Mouse (Mus musculus): ENCODE data around the gene Pank1. TPM values are rescaled to one million over a fixed set of nuclear protein-coding genes. Genes with fewer than 3 reads are reported as not detected.

Gene Pank1
- polyA plus RNA-seq, 1 experiment from 2014 or later: 5.7 TPM

DNA sequence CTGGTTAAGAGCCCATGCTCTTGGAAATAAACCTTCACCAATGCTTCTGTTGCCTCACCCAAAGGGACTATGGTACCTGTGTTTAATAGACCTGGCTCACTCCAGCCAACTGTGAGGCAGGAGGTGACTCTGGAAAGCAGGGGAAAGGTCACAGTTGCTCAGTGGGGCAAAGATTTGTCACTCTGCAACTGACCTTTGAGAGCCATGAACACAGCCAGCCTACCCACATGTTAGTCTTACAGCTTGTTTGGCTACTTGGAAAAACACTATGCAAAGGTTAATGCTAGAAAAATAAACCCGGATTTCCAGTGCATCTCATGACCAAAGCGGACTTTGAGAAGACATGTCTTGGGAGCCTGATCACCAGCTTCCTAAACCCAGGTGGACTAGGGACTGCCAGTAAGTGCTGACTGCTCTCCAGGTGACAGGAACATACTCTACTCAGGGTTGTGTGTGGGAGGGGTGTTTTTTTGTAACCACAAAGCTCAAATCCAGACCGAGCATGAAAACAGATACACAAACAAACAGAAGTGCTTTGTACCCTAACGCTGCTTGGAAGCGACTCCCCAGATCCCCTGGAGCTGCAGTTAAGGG lies 59.6 kb downstream of the Pank1 start:
- no peaks in the 10 kb centered on the region for H3K4me1 ChIP-seq (ENCODE audit: control insufficient read depth, insufficient read depth, low read length)
- no peaks in the 10 kb centered on the region for H3K27me3 ChIP-seq (ENCODE audit: control insufficient read depth, insufficient read depth, low read length)
- no peak overlapping the region for H3K27ac ChIP-seq (ENCODE audit: low read length)
- no peak for ATAC-seq (ENCODE audit: insufficient read depth, low FRiP score)
- H3K4me2 ChIP-seq (ENCODE audit: low read depth, low read length): no peak overlapping the region
- WGBS: 85% methylated on average over 5 of the region's 5 CpGs
- H3K36me3 ChIP-seq (ENCODE audit: control insufficient read depth, insufficient read depth, low read length): no peaks in the 10 kb centered on the region
- H3K9ac ChIP-seq (ENCODE audit: low read length): no peak overlapping the region
- H3K4me3 ChIP-seq (replicated peaks; ENCODE audit: low read length): no peak overlapping the region
- H3K9me3 ChIP-seq (replicated peaks; ENCODE audit: control insufficient read depth, low read length): no peaks in the 10 kb centered on the region

- ATAC-seq (ENCODE audit: insufficient read depth, low FRiP score): no peak
- Histone ChIP-seq H3K9ac (ENCODE audit: low read length) (no peak overlapping the region), H3K27me3 (ENCODE audit: control insufficient read depth, insufficient read depth, low read length) (no peaks in the 10 kb centered on the region), H3K9me3 (replicated peaks; ENCODE audit: control insufficient read depth, low read length) (no peaks in the 10 kb centered on the region), H3K36me3 (ENCODE audit: control insufficient read depth, insufficient read depth, low read length) (no peaks in the 10 kb centered on the region), H3K4me1 (ENCODE audit: control insufficient read depth, insufficient read depth, low read length) (no peaks in the 10 kb centered on the region), H3K27ac (ENCODE audit: low read length) (no peak overlapping the region), H3K4me3 (replicated peaks; ENCODE audit: low read length) (no peak overlapping the region), H3K4me2 (ENCODE audit: low read depth, low read length) (no peak overlapping the region)
- 88% methylated on average over 4 of the region's 4 CpGs for WGBS
Measured at GRCm38 (mm10) chr19:34815371-34815770, 63.9 kb downstream of the Pank1 start.

DNA sequence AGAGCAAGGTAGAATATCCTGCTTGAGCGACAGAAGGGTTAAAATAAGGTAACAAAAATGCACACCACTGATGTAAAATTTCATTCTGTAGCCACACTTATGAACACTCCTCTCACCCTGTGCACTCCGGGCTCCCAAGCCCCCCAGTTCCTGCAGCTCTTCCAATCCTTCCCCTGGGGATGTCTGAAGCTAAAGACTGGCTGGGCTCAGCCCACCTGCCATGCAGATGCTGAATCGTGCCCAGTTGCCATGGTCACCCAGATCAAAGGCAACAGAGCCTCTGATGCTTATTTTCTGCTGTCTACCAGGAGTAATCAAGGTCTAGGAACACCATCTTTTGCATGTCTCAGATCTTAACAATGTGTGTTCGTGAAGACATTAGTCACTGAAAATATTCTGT lies 64.6 kb downstream of the Pank1 start:
- Histone ChIP-seq H3K27ac (ENCODE audit: low read length) (no peak overlapping the region), H3K36me3 (ENCODE audit: control insufficient read depth, insufficient read depth, low read length) (no peaks in the 10 kb centered on the region), H3K27me3 (ENCODE audit: control insufficient read depth, insufficient read depth, low read length) (no peaks in the 10 kb centered on the region), H3K9ac (ENCODE audit: low read length) (no peak overlapping the region), H3K4me2 (ENCODE audit: low read depth, low read length) (no peak overlapping the region), H3K4me1 (ENCODE audit: control insufficient read depth, insufficient read depth, low read length) (no peaks in the 10 kb centered on the region), H3K4me3 (replicated peaks; ENCODE audit: low read length) (no peak overlapping the region), H3K9me3 (replicated peaks; ENCODE audit: control insufficient read depth, low read length) (no peaks in the 10 kb centered on the region)
- 64% methylated on average over 4 of the region's 4 CpGs for WGBS
- ATAC-seq (ENCODE audit: insufficient read depth, low FRiP score): no peak

DNA sequence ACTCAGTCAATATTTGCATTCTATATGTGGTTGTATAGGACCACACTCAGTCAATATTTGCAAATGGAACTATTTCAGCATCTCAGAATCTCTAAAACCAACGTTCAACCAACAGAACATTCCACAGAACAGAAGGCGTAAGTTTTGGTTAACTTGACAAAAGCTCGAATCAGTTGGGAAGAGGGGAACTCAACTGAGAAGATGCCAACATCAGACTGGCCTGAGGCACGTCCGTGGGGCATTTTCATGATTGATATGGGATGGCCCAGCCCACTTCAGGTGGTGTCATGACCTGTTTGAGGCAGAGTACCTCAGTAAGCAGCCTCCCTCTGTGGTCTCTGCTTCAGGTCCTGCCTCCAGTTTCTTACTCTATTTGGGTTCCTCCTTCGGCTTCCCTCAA lies 65.3 kb downstream of the Pank1 start:
- Histone ChIP-seq H3K36me3 (ENCODE audit: control insufficient read depth, insufficient read depth, low read length) (no peaks in the 10 kb centered on the region), H3K4me3 (replicated peaks; ENCODE audit: low read length) (no peak overlapping the region), H3K4me2 (ENCODE audit: low read depth, low read length) (no peak overlapping the region), H3K27me3 (ENCODE audit: control insufficient read depth, insufficient read depth, low read length) (no peaks in the 10 kb centered on the region), H3K9me3 (replicated peaks; ENCODE audit: control insufficient read depth, low read length) (no peaks in the 10 kb centered on the region), H3K4me1 (ENCODE audit: control insufficient read depth, insufficient read depth, low read length) (no peaks in the 10 kb centered on the region), H3K9ac (ENCODE audit: low read length) (no peak overlapping the region), H3K27ac (ENCODE audit: low read length) (no peak overlapping the region)
- no peak for ATAC-seq (ENCODE audit: insufficient read depth, low FRiP score)
- 63% methylated on average over 6 of the region's 6 CpGs for WGBS

GRCm38 (mm10) chr19:34813533-34813932 lies 65.7 kb downstream of the Pank1 start:
- 93% methylated on average over 2 of the region's 2 CpGs for WGBS
- Histone ChIP-seq H3K27ac (ENCODE audit: low read length) (no peak overlapping the region), H3K36me3 (ENCODE audit: control insufficient read depth, insufficient read depth, low read length) (no peaks in the 10 kb centered on the region), H3K9ac (ENCODE audit: low read length) (no peak overlapping the region), H3K4me2 (ENCODE audit: low read depth, low read length) (no peak overlapping the region), H3K4me1 (ENCODE audit: control insufficient read depth, insufficient read depth, low read length) (no peaks in the 10 kb centered on the region), H3K9me3 (replicated peaks; ENCODE audit: control insufficient read depth, low read length) (no peaks in the 10 kb centered on the region), H3K27me3 (ENCODE audit: control insufficient read depth, insufficient read depth, low read length) (no peaks in the 10 kb centered on the region), H3K4me3 (replicated peaks; ENCODE audit: low read length) (no peak overlapping the region)
- no peak for ATAC-seq (ENCODE audit: insufficient read depth, low FRiP score)

DNA sequence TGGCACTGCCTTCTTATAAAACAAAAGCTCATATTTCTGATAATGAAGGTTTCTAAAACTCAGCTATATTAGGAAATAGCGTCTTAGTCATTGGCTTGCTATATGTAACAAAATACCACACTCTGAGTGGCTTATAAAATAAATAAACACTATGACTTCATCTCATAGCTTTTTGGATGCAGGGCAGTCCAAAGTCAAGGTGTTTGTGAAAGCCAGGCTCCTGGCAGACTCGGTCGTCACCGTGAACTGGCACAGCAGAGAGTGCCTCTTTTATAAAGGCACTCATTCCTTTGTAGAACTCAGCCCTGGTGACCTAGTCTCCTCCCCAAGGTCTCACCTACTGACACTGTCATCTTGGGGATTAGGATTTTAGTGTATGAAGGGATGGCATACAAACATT lies 66.5 kb downstream of the Pank1 start:
- ATAC-seq (ENCODE audit: insufficient read depth, low FRiP score): no peak
- Histone ChIP-seq H3K4me3 (replicated peaks; ENCODE audit: low read length) (no peak overlapping the region), H3K9ac (ENCODE audit: low read length) (no peak overlapping the region), H3K4me1 (ENCODE audit: control insufficient read depth, insufficient read depth, low read length) (no peaks in the 10 kb centered on the region), H3K36me3 (ENCODE audit: control insufficient read depth, insufficient read depth, low read length) (no peaks in the 10 kb centered on the region), H3K27me3 (ENCODE audit: control insufficient read depth, insufficient read depth, low read length) (no peaks in the 10 kb centered on the region), H3K9me3 (replicated peaks; ENCODE audit: control insufficient read depth, low read length) (no peaks in the 10 kb centered on the region), H3K4me2 (ENCODE audit: low read depth, low read length) (no peak overlapping the region), H3K27ac (ENCODE audit: low read length) (no peak overlapping the region)
- 76% methylated on average over 4 of the region's 4 CpGs for WGBS

DNA sequence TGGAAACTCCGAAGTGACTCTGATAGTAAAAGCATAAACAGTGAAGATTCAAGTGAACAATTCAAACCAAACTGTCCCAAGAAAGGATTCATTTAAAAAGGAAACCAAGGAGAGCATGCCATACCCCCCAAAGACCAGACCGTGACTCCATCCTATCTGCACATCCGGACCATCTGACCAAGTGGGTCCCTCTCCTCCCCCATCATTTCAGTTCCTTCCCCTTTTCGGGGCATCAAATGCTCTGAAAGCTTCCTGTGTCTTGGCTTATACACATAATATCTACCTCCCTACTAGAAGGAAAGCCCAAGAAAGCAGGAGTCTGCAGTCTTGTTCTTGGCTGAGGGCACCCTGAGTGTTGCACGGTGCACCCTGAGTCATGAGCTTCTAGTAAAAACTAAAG lies 72.1 kb downstream of the Pank1 start:
- H3K36me3 ChIP-seq (ENCODE audit: control insufficient read depth, insufficient read depth, low read length): no peaks in the 10 kb centered on the region
- no peaks in the 10 kb centered on the region for H3K4me1 ChIP-seq (ENCODE audit: control insufficient read depth, insufficient read depth, low read length)
- WGBS: 79% methylated on average over 5 of the region's 5 CpGs
- no peak overlapping the region for H3K27ac ChIP-seq (ENCODE audit: low read length)
- H3K4me3 ChIP-seq (replicated peaks; ENCODE audit: low read length): no peak overlapping the region
- no peaks in the 10 kb centered on the region for H3K9me3 ChIP-seq (replicated peaks; ENCODE audit: control insufficient read depth, low read length)
- no peak overlapping the region for H3K4me2 ChIP-seq (ENCODE audit: low read depth, low read length)
- no peak overlapping the region for H3K9ac ChIP-seq (ENCODE audit: low read length)
- ATAC-seq (ENCODE audit: insufficient read depth, low FRiP score): no peak
- no peaks in the 10 kb centered on the region for H3K27me3 ChIP-seq (ENCODE audit: control insufficient read depth, insufficient read depth, low read length)

DNA sequence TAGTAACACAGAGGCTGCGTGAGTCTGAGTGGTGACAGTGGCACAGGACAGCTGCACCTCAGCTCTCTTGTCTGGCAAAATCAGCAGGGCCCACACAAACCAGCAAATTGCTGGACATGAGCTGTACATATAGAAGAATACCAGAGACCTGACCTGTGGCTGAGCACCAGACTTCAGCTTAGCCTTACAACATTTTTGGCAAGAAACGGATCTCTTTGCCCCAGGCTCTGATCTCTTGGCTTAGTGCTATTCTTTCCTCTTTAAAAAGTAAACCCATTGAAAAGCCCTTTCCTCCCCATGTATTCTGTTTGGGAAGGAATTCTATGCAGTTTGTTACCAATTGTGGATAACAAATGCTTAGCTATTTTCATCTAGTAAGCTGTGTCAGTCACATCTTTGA lies 74.2 kb downstream of the Pank1 start:
- Histone ChIP-seq H3K4me2 (ENCODE audit: low read depth, low read length) (no peak overlapping the region), H3K4me3 (replicated peaks; ENCODE audit: low read length) (no peak overlapping the region), H3K9ac (ENCODE audit: low read length) (no peak overlapping the region), H3K4me1 (ENCODE audit: control insufficient read depth, insufficient read depth, low read length) (no peaks in the 10 kb centered on the region), H3K9me3 (replicated peaks; ENCODE audit: control insufficient read depth, low read length) (no peaks in the 10 kb centered on the region), H3K36me3 (ENCODE audit: control insufficient read depth, insufficient read depth, low read length) (no peaks in the 10 kb centered on the region), H3K27me3 (ENCODE audit: control insufficient read depth, insufficient read depth, low read length) (no peaks in the 10 kb centered on the region), H3K27ac (ENCODE audit: low read length) (no peak overlapping the region)
- WGBS: 55% methylated on average over 2 of the region's 2 CpGs
- no peak for ATAC-seq (ENCODE audit: insufficient read depth, low FRiP score)

DNA sequence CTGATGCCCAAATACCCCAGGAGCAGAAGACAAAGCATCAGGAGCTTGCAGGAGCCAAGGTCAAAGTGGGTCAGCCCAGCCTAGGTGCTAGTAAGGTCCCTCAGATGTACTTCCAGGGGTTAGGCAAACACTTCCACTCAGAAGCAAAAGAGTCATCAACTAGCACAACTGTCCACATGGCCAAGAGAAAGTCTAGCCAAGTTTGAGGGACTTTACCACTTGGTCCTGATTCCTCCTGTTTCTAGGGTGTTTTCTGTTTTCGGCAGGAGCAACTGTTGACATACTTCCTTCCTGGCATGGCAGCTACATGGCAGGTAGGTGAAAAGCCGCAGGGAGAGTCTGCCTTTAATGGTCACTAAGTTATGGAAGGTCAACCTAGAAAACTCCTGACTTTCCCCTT lies 74.7 kb downstream of the Pank1 start:
- Histone ChIP-seq H3K27me3 (ENCODE audit: control insufficient read depth, insufficient read depth, low read length) (no peaks in the 10 kb centered on the region), H3K9me3 (replicated peaks; ENCODE audit: control insufficient read depth, low read length) (no peaks in the 10 kb centered on the region), H3K36me3 (ENCODE audit: control insufficient read depth, insufficient read depth, low read length) (no peaks in the 10 kb centered on the region), H3K4me1 (ENCODE audit: control insufficient read depth, insufficient read depth, low read length) (no peaks in the 10 kb centered on the region), H3K4me2 (ENCODE audit: low read depth, low read length) (no peak overlapping the region), H3K9ac (ENCODE audit: low read length) (no peak overlapping the region), H3K27ac (ENCODE audit: low read length) (no peak overlapping the region), H3K4me3 (replicated peaks; ENCODE audit: low read length) (no peak overlapping the region)
- ATAC-seq (ENCODE audit: insufficient read depth, low FRiP score): no peak
- WGBS: 84% methylated on average over 2 of the region's 2 CpGs

DNA sequence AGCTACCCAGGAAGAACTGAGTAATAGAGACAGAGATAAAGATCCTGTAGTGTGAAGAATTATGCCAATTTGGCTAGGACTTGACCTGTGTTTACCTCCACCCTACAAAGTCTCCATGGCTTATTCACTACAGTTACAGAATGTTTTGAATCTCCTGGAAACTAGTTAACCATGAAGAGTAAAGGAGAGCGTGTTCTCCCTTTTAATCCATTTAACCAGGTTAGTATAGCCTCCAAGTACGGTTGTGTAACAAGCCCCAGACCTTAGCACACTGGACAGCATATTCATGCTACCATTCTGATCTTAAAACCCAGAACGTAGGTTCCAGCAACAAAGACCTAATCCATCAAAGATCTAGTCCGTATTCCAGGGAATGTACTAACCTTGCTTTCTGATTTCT lies 75.9 kb downstream of the Pank1 start:
- no peaks in the 10 kb centered on the region for H3K36me3 ChIP-seq (ENCODE audit: control insufficient read depth, insufficient read depth, low read length)
- no peak overlapping the region for H3K4me3 ChIP-seq (replicated peaks; ENCODE audit: low read length)
- WGBS: 91% methylated on average over 4 of the region's 4 CpGs
- H3K4me1 ChIP-seq (ENCODE audit: control insufficient read depth, insufficient read depth, low read length): no peaks in the 10 kb centered on the region
- no peak overlapping the region for H3K9ac ChIP-seq (ENCODE audit: low read length)
- H3K4me2 ChIP-seq (ENCODE audit: low read depth, low read length): no peak overlapping the region
- ATAC-seq (ENCODE audit: insufficient read depth, low FRiP score): no peak
- no peaks in the 10 kb centered on the region for H3K9me3 ChIP-seq (replicated peaks; ENCODE audit: control insufficient read depth, low read length)
- H3K27me3 ChIP-seq (ENCODE audit: control insufficient read depth, insufficient read depth, low read length): no peaks in the 10 kb centered on the region
- no peak overlapping the region for H3K27ac ChIP-seq (ENCODE audit: low read length)
